Mouse (Mus musculus): Measurements from ENCODE around the gene Tarbp2.

Gene Tarbp2

DNA sequence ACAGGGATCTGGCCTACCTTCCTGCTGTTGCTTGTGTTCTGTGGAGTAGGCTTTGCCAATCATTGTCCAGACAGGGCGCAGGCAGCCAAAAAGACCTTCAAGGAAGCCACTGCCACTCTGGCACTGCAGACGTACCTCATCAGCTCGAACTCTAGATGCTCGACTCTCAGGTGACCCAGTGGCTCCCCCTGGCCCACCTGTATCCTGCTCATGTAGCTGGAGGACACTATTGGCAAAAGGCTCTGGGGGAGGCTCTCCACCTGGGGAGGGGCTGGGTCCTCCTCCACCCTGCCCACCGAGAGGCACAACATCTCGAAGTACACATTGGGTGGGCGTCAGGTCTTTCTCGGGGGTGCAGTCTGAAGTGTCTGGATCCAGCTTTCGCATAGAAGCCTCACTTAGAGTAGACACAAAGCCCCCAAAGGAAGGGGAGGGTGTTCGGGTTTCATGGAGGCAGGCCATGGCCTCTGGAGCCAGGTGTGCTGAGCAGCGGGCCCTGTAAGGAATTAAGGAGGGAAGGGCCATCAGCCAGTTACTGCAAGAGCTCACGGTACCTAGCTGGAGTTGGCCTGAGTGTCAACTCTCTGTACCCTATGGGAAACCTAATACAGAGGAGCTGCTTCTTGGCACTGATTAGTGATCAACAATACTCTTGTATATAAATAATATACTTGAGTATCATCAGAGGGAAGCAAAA lies 12.8 kb upstream of the Tarbp2 start:
- DNase-seq (ENCODE audit: low read depth, low spot score), result no peak

DNA sequence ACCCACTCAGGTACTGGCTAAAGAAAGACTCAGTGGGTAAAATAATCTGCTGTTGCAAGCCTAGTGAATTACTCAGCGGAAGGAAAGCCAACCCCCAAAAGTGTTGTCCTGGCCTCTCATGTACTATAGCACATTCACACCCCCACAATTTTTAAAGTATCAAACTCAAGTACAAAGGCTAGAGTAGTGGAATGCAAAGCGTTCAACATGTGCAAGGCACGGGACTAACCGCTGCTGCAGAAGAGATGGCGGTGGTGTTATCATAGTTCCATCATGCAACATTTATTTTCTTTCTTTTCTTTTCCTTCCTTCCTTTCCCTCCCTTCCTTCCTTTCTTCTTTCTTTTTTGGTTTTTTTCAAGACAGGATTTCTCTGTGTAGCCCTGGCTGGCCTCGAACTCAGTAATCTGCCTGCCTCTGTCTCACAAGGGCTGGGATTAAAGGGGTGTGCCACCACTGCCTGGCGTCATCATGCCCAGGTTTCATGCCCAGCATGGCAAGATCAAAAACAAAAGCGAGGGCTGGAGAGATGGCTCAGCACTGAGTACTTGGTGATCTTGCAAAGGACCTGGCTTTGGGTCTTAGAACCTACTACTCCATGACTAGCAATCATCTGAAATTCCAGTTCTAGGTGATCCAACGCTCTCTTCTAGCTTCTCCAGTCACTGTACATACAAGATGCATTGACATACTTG lies 12.1 kb upstream of the Tarbp2 start:
- DNase-seq (ENCODE audit: low read depth, low spot score), result no peak

DNA sequence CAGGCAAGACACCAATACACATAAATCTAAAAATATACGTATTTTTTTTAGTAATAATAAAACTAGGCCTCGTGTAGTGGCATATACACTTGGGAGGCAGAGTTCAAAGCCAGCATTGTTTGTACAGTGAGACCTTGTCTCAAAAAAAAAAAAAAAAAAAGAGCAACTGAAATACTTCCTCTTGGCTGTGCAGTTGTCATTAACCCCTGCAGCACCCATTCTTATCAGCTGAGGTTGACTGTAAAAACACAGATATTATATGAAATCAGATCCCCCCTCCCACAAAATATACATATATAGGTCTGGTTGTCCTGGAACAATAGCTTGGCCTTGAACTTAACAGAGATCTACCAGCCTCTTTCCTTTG lies 11.5 kb upstream of the Tarbp2 start:
- DNase-seq (ENCODE audit: low read depth, low spot score), result no peak

DNA sequence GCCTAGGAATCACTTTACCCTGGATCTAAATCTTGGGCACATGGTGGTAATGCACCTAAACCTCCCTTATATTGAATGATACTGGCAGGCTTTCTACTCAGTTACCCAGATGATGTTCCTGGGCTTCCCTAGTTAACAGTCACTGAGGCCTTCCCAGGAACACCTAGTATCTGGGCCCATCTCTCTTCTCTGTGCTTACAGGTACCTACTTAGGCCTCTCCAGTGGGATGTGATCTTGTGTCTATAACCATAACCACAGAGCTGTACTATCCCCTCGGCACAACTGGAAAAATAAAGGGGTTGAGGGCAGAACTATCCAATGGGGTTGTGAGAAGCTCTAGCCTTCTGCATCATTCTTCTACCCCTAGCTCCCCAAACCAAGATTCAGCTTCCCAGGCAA lies 11.1 kb upstream of the Tarbp2 start:
- DNase-seq (ENCODE audit: low read depth, low spot score), result no peak

DNA sequence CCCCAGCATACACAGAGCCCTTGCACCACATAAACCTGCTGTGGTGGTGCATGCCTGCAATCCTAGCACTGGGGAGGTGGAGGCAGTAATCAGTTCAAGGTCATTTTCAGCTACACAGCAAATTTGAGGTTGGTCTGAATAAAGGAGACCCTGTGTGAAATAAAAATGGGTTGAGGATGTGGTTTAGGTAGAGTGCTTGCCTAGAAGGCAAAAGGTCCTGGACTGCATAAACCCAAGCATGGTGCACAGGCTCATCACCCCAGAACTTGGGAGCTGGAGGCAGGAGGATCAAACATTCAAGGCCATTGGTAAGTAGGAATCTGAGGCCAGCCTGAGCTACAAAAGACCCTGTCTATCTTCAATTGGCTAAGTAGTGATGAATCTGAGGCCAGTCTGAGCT lies 10.4 kb upstream of the Tarbp2 start:
- DNase-seq (ENCODE audit: low read depth, low spot score), result no peak

DNA sequence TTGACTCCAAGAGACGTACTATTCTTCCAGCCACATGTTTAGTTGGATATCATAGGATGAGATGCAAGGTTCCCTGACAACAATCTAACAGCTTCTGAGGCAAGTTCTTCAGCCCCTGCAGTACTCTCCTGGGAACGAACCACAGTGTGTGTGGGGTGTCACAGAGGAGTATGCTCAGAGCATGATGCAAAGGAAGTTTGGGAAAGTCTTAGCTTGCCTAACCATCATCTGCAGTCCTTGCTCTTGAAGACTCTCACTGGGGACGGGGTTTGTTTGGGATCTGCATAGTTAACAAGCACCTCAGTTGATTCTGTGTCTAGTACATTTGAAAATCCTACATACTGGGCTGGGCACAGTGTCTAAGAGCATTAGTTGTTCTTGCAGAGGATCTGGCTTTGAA lies 9.7 kb upstream of the Tarbp2 start:
- no peak for DNase-seq (ENCODE audit: low read depth, low spot score)

DNA sequence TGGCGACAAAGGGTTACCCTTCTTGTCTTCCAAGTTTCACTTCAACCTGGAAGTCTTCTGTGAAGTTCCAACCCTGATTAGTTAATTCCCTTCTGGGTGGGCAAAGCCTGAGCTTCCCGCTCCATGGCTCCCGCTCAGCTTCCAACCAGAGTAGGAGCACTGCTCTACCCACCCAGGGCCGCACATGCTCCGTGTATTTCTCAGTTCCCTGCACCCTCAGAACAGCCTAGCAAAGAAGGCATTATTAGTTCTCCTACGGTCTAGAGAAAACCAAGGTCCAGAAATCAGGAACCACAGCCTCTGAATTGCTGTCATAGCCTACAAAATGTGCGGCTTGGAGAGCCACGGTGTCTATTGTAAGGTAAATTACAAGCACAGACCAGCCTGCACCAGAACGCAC lies 7.9 kb upstream of the Tarbp2 start:
- no peak for DNase-seq (ENCODE audit: low read depth, low spot score)

DNA sequence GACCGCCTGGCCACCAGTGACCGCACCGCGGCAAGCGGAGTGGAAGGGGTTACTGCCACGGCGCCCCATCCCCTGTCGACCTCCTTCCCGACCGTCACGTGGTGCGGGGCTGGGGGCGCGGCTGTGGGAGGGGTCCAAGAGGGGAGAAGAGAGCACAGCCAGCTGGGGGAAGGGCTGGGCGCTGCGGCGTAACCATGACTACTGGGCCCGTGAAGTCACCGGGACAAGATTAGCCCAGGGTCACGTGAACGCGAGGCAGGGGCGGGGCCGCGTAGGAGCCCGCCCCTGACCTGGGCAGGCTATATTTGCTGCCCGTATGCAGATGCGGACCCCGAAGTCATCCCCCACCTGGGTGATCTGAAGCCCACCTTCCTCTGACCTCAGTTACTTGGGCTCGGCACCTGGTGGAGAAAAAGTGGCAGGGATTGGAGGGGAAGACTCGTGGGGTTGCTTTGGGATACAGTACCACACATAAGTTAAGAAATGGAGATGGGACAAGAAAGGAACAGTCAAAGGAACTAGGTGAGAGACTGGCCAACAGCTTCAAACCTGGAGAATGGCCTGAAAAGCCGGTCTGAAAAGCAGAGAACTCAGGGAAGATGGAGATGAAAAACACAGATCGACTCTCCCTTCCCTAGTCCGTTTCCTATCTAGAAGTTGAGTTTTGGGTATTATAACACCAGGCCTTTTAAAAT lies 7.3 kb upstream of the Tarbp2 start:
- DNase-seq (ENCODE audit: low read depth, low spot score), result peak; percentile 77

DNA sequence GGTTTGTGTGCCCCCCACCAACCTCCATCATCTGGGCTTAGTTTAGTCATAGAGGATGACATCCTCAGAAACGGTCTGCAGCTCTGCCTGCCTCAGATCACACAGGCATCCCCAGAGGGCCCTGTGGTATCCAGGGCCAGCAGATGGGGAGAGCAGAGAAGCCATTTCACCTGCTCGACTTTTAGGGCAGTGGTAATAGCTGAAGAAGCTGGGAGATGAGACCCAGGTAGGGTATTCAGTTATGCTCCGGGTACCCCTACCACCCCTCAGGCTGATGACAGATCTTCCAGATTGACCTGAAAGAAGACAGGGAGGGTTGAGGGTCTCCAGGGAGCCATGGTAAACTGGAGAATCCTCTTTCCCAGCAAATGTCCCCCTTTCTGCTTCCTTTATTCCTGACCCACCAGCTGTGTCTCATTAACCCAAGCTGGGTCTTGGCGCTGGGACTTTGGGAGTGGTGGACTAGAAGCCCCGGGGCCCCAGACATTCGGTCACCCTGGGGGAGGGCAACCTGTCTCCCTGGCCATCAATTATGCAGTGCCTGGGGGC lies 6.6 kb upstream of the Tarbp2 start:
- no peak for DNase-seq (ENCODE audit: low read depth, low spot score)

DNA sequence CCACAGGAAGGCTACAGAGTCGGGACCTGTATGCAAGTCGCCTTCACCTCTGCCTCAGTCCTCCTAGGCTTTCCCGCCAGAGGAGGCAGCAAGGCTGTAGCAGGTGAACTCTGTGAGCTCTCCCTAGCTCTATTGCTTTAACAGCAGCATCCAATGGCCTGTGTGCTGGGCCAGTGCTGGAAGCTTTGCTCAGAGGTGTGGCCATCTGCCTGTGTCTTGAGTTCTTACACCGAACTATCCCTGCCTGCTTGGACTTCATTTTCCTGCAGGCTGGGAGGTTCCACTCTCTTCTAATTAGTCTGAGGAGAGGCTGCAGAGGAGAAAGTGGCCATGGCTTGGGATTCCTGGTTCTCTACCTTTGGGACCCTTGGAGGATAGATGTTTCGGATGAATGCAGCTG lies 6.0 kb upstream of the Tarbp2 start:
- DNase-seq (ENCODE audit: low read depth, low spot score), result no peak

DNA sequence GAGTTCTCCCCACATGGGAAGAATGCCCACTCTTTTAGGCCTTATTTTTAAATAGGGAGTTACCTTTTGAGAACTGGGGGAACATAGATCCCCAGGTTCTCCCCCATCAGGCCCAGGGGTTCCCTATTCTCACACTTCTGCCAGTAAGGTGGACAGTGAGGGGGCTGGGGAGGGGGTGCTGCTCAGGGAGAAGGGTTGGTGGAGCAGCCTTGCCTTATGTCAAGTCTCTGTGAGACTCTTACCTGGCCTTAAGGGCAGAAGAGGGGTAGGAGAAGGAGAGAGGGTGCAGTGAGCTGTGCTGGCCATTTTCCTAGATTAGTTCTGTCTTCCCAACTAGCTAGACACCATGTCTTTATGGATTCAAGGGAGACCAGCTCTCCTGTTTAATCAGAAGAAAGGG lies 5.5 kb upstream of the Tarbp2 start:
- DNase-seq (ENCODE audit: low read depth, low spot score), result no peak

DNA sequence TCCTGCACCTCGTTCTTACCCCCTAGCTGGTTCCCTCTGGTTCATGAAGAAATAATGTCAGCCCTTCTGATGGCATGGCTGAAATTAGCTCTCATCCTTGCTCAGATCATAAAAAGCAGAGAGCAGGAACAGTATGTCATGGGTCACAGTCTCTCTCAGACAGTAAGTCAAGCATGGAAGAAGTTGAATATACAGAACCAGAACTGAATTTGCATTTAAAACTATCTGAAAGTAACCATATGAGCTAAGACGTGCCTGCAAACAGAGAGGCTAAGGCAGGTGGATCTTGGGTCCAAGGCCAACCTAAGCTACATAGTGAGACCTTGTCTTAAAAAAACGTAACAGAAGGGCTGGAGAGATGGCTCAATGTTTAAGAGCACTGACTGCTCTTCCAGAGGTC lies 5.0 kb upstream of the Tarbp2 start:
- no peak for DNase-seq (ENCODE audit: low read depth, low spot score)

DNA sequence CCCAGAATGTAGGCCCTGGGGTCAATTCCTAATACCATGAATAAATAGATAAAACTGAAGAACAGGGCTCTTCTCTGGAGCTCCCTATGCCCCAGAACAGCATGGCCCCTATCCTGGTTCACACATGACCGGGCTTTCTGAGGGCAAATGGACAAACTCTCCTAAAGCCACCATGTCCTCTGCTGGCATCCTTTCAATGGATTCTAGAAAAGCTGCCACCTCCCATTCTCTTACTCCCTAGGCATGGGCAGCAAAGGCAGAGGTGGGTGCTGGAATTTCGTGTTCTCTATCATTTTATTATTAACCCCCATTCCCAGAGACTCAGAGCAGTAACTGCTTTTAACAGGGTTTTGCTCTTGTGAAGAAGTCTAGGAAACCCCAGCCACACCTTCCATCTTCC lies 2.7 kb upstream of the Tarbp2 start:
- DNase-seq (ENCODE audit: low read depth, low spot score), result no peak

DNA sequence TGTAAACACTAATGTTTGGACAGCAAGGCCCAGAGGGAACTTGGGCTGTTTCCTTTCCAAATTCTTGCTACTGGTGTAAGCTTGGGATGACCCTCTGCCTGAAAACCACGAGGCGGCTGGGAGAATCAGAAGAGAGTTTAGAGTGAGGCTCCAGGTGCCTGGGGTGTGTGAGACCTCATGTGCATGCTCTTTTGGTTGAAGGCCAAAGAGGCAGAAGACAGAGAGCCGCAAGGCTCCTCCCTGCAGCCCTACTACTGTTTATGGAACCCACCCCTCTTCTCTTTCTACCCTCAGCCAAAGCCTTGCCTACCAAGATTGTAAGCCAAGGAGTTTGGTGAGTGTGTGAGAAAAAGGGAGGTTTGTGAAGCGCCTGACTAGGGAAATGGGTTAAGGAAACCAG lies 2.2 kb upstream of the Tarbp2 start:
- no peak for DNase-seq (ENCODE audit: low read depth, low spot score)

DNA sequence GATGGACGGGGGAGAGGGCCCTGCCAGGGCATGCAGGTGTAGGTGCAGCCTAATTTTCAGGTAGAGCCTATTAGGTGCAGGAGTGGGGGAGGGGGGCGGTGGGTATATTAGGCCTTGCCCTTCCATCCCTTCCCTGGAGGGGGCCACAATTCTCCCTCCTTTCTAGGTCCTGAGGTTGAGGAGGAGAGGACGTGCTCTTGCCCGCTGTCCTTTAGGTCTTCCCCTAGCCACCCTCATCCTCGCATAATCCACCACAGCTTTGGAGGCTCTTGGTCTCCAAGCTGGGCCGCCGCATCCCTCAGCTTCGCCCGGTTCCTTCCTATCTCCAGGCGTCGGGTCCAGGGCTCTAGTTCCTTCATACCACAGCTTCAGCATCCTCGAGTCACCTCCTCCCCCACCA lies 1.7 kb upstream of the Tarbp2 start:
- no peak for DNase-seq (ENCODE audit: low read depth, low spot score)

DNA sequence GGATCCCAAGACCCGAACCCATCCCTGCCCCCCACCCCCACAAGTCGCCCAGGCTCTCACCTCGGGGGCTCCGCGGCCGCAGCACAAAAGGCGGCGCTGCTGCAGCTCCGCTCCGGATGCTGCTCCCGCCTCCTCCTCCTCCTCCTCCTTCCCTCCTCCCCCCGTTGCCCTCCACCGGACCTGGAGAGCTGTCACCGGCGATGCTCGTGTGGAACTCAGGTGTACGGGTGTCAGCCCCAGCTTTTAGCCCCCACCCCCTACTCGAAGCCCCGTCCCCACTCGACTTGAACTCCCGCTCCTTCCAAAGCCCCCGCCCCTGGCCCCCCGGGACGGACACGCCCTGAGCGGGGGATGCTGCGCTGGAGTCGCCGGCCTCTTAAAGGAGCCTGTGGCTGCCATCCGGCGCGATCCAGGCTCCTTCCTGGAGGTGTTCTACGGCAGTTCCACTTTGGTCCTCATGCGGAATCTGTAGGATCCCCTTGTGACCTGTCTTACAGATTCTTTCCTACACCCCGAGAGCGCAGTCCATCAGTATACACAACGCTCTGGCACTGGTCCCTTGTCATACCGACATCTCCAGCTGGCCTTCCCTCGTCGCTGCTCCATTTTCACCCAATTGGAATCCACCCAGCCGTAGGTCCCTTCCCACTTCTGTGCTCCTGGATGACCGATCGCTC lies 1.1 kb upstream of the Tarbp2 start, which contains the start of gene Map3k12:
Gene Map3k12, minus strand, starts transcription at position 337 of the 677 bp plus-strand sequence.
- peak; percentile 71 for DNase-seq (ENCODE audit: low read depth, low spot score)

DNA sequence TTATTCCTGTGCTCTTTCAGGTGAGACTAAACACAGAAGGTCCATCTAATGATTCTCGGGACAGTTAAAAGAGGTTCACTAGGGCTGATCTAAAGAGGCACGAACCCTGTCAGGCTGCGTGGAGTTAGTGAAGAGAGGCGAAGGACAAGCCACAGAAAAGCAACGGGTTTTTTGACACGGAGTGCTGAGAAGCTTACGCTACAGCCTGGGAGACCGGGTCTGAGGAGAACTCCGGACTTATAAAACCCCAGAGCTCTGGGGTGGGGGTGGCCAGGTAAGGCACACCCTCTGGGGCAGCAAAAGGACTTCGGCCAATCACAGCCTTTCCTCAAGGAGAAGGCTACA lies 389 bp upstream of the Tarbp2 start:
- DNase-seq (ENCODE audit: low read depth, low spot score), result no peak

DNA sequence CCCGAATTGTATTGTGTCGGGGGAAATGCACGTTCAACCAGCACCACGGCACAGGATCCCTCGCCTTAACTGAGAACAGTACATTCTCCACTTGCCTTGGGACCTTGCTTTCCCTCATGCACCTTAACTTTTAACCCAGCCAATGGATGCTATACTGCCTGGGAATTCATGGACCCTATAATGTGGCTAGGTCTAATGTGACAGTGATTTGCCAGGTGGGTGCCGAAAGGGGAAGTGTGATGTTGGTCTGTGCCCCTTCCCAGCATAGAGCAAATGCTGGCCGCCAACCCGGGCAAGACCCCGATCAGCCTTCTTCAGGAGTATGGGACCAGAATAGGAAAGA lies 838 bp downstream of the Tarbp2 start:
- no peak for DNase-seq (ENCODE audit: low read depth, low spot score)

DNA sequence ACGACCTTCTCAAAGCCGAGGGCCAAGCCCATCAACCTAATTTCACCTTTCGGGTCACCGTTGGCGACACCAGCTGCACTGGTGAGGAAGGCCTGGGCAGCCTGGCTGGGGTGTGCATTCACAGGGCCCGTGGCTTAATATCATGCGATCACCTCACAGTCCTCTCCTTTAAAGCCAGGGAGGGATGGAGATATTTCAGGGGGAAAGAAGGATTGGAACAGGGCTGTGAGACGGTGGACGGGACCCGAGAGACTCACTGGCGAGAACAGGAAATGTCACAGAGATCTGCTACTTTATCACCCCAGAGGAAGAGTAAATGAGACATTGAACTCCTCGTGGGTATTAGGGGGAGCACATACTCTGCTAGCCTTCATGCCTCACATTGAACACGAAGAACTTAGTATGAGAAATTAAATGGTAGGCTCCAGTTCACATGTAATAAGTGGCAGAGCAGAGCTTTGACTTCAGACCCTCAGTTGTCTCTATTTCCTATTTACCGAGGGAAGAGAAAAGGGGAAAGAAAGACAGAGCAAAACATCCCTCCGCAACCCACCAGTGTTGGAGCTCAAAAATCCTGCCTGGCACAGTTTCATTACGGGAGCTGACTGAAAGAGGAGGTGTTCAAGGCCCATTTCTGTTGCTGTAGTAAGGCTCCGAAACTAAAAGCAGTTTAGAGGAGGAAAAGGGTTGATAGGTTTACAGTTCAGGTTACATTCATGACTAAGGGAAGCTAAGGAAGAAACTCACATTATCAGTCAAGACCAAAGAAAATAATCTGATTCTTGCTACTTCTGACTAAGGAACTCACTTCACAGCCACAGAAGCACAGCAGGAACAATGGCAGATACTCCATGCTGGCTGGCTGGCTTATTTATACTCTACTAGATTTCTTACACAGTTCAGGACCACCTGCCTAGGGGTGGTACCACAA lies 1.5 kb downstream of the Tarbp2 start:
- peak; percentile 19 for DNase-seq (ENCODE audit: low read depth, low spot score)

DNA sequence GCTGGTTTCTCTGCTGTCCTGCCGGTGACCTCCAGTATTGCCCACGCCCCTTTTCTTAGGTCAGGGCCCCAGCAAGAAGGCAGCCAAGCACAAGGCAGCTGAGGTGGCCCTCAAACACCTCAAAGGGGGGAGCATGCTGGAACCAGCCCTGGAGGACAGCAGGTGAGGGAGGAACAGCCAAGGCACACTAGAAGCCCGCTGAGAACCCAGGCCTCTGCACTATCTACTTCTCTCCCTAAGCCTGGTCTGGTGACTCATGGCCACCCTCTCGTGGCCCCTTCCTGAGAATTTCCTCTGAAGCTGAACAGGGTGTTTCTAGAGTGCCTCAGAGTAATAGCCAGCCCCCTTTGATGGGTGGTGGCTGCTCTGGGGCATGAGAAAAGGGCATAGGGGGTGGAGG lies 2.4 kb downstream of the Tarbp2 start:
- DNase-seq (ENCODE audit: low read depth, low spot score), result no peak

DNA sequence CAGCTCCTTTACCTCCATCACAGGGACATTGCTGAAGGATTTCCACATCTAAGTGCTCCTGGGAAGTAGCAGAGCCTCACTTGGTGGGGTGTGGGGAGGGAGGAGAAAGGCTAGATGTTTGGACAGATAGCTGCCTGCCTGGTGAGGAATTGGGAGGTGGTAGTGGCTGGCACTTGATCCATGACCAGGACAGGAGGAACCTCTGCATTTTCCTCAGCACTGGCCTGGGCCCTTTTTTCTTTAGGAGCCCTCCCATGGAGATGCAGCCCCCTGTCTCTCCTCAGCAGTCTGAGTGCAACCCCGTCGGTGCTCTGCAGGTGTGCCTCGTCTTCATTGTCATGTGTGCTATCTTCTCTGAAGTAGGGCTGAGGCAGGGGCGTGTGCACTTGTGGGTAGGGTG lies 3.5 kb downstream of the Tarbp2 start:
- DNase-seq (ENCODE audit: low read depth, low spot score), result no peak

Data from CD4-positive, CD25-positive, alpha-beta regulatory T cell, adult 2 months (primary cell).